In the genomic region with DNA sequence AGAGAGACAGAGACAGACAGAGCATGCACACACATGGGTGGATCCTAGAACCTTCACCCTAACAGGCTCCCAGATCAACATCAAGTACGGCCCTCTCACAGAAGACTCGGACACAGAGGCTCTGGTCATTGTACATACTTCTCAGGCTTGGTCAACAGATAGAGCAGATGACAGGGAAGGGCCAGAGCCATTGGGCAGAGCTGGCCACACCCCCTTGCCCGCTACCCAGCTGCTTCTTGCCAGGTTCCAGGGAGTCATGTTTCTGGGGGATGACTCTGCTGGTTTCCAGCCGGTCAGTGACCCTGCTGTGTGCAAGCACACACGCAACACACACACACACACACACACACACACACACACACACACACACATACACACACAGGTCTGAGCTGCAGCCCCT, we compare ENCODE assay signal across 1 mouse cellular context.
TF ChIP-seq lines count a peak whose summit lies in the region.

No protein-coding gene starts in this region.

TF ChIP-seq in C2C12, 6 proteins besides CTCF, POLR2A, EP300 and RAD21 (continued from another document):
- no peak for TF ChIP-seq MYOD1 (IDR thresholded peaks at IDR 0.05; ENCODE audit: control insufficient read depth, insufficient read length, low read depth)
